Mouse (Mus musculus): ENCODE data around the gene Doxl2. TPM values are rescaled to one million over a fixed set of nuclear protein-coding genes. Genes with fewer than 3 reads are reported as not detected.

Doxl2 gene
- polyA plus RNA-seq, 1 experiment = 0.04 TPM

- no peaks in the 10 kb centered on the region for H3K9me3 ChIP-seq (ENCODE audit: control insufficient read depth, low read length)
- no peaks in the 10 kb centered on the region for H3K27me3 ChIP-seq (ENCODE audit: control insufficient read depth)
- H3K4me3 ChIP-seq (replicated peaks) = no peak overlapping the region
- no peaks in the 10 kb centered on the region for H3K4me1 ChIP-seq (ENCODE audit: control insufficient read depth)
- no peak for TF ChIP-seq TAL1 (IDR thresholded peaks at IDR 0.05; ENCODE audit: low read length)
- TF ChIP-seq GATA1 (IDR thresholded peaks at IDR 0.05; ENCODE audit: low read length) = no peak
- H3K36me3 ChIP-seq (ENCODE audit: control insufficient read depth) = no peaks in the 10 kb centered on the region
Observed at GRCm38 (mm10) chr6:48967868-48968267, 6.9 kb upstream of the Doxl2 start.

GRCm38 (mm10) chr6:48979616-48980015 is 4.9 kb downstream of the Doxl2 start:
- no peaks in the 10 kb centered on the region for H3K36me3 ChIP-seq (ENCODE audit: control insufficient read depth)
- H3K9me3 ChIP-seq (ENCODE audit: control insufficient read depth, low read length) = no peaks in the 10 kb centered on the region
- TF ChIP-seq TAL1 (IDR thresholded peaks at IDR 0.05; ENCODE audit: low read length) (no peak), GATA1 (IDR thresholded peaks at IDR 0.05; ENCODE audit: low read length) (no peak)

GRCm38 (mm10) chr6:48982305-48982704 is 7.5 kb downstream of the Doxl2 start:
- no peaks in the 10 kb centered on the region for H3K4me1 ChIP-seq (ENCODE audit: control insufficient read depth)
- no peaks in the 10 kb centered on the region for H3K9me3 ChIP-seq (ENCODE audit: control insufficient read depth, low read length)
- H3K4me3 ChIP-seq (replicated peaks) = no peak overlapping the region
- H3K27me3 ChIP-seq (ENCODE audit: control insufficient read depth) = no peaks in the 10 kb centered on the region
- TF ChIP-seq TAL1 (IDR thresholded peaks at IDR 0.05; ENCODE audit: low read length) = no peak
- no peak for TF ChIP-seq GATA1 (IDR thresholded peaks at IDR 0.05; ENCODE audit: low read length)
- H3K36me3 ChIP-seq (ENCODE audit: control insufficient read depth) = no peaks in the 10 kb centered on the region

More at GRCm38 (mm10) chr6:48979616-48980015, 4.9 kb downstream of the Doxl2 start:
- Histone ChIP-seq H3K27me3 (ENCODE audit: control insufficient read depth) (no peaks in the 10 kb centered on the region), H3K4me1 (ENCODE audit: control insufficient read depth) (no peaks in the 10 kb centered on the region), H3K4me3 (replicated peaks) (no peak overlapping the region)

- H3K9me3 ChIP-seq (ENCODE audit: control insufficient read depth, low read length) = no peaks in the 10 kb centered on the region
- H3K4me3 ChIP-seq (replicated peaks) = no peak within 1 kb of the TSS
- no peak for TF ChIP-seq TAL1 (IDR thresholded peaks at IDR 0.05; ENCODE audit: low read length)
- TF ChIP-seq GATA1 (IDR thresholded peaks at IDR 0.05; ENCODE audit: low read length) = no peak
- no peaks in the 10 kb centered on the region for H3K4me1 ChIP-seq (ENCODE audit: control insufficient read depth)
- H3K27me3 ChIP-seq (ENCODE audit: control insufficient read depth) = no peaks in the 10 kb centered on the region
- no peaks in the 10 kb centered on the region for H3K36me3 ChIP-seq (ENCODE audit: control insufficient read depth)
Observed at GRCm38 (mm10) chr6:48986444-48986990, 11.8 kb downstream of the Doxl2 start, which contains the start of gene Svs1. Gene Svs1, plus strand, starts transcription at chr6:48986861.

GRCm38 (mm10) chr6:48989971-48990370 is 15.2 kb downstream of the Doxl2 start:
- Histone ChIP-seq H3K36me3 (ENCODE audit: control insufficient read depth) (no peaks in the 10 kb centered on the region), H3K4me3 (replicated peaks) (no peak overlapping the region), H3K27me3 (ENCODE audit: control insufficient read depth) (no peaks in the 10 kb centered on the region), H3K4me1 (ENCODE audit: control insufficient read depth) (no peaks in the 10 kb centered on the region), H3K9me3 (ENCODE audit: control insufficient read depth, low read length) (no peaks in the 10 kb centered on the region)
- TF ChIP-seq GATA1 (IDR thresholded peaks at IDR 0.05; ENCODE audit: low read length) (no peak), TAL1 (IDR thresholded peaks at IDR 0.05; ENCODE audit: low read length) (no peak)

GRCm38 (mm10) chr6:48991991-48992390 is 17.2 kb downstream of the Doxl2 start:
- no peak overlapping the region for H3K4me3 ChIP-seq (replicated peaks)
- H3K27me3 ChIP-seq (ENCODE audit: control insufficient read depth) = no peaks in the 10 kb centered on the region
- TF ChIP-seq TAL1 (IDR thresholded peaks at IDR 0.05; ENCODE audit: low read length) = no peak
- TF ChIP-seq GATA1 (IDR thresholded peaks at IDR 0.05; ENCODE audit: low read length) = no peak
- H3K4me1 ChIP-seq (ENCODE audit: control insufficient read depth) = no peaks in the 10 kb centered on the region
- H3K9me3 ChIP-seq (ENCODE audit: control insufficient read depth, low read length) = no peaks in the 10 kb centered on the region
- no peaks in the 10 kb centered on the region for H3K36me3 ChIP-seq (ENCODE audit: control insufficient read depth)

GRCm38 (mm10) chr6:48998186-48998585 is 23.4 kb downstream of the Doxl2 start:
- no peaks in the 10 kb centered on the region for H3K27me3 ChIP-seq (ENCODE audit: control insufficient read depth)
- H3K4me3 ChIP-seq (replicated peaks) = no peak overlapping the region
- TF ChIP-seq GATA1 (IDR thresholded peaks at IDR 0.05; ENCODE audit: low read length) (no peak), TAL1 (IDR thresholded peaks at IDR 0.05; ENCODE audit: low read length) (no peak)
- H3K4me1 ChIP-seq (ENCODE audit: control insufficient read depth) = no peaks in the 10 kb centered on the region
- no peaks in the 10 kb centered on the region for H3K9me3 ChIP-seq (ENCODE audit: control insufficient read depth, low read length)
- H3K36me3 ChIP-seq (ENCODE audit: control insufficient read depth) = no peaks in the 10 kb centered on the region

- no peak overlapping the region for H3K4me3 ChIP-seq (replicated peaks)
Observed at GRCm38 (mm10) chr6:48998796-48999195, 24.0 kb downstream of the Doxl2 start.

GRCm38 (mm10) chr6:49003381-49003780 is 28.6 kb downstream of the Doxl2 start:
- Histone ChIP-seq H3K36me3 (ENCODE audit: control insufficient read depth) (no peaks in the 10 kb centered on the region), H3K4me3 (replicated peaks) (no peak overlapping the region), H3K4me1 (ENCODE audit: control insufficient read depth) (peaks cover 1% of the 10 kb centered on the region; the same call in 1 of the 2 replicates), H3K9me3 (ENCODE audit: control insufficient read depth, low read length) (no peaks in the 10 kb centered on the region), H3K27me3 (ENCODE audit: control insufficient read depth) (no peaks in the 10 kb centered on the region)
- TF ChIP-seq GATA1 (IDR thresholded peaks at IDR 0.05; ENCODE audit: low read length) (no peak), TAL1 (IDR thresholded peaks at IDR 0.05; ENCODE audit: low read length) (no peak)

More at GRCm38 (mm10) chr6:48998796-48999195, 24.0 kb downstream of the Doxl2 start:
- no peaks in the 10 kb centered on the region for H3K9me3 ChIP-seq (ENCODE audit: control insufficient read depth, low read length)
- TF ChIP-seq GATA1 (IDR thresholded peaks at IDR 0.05; ENCODE audit: low read length) (no peak), TAL1 (IDR thresholded peaks at IDR 0.05; ENCODE audit: low read length) (no peak)
- no peaks in the 10 kb centered on the region for H3K4me1 ChIP-seq (ENCODE audit: control insufficient read depth)
- no peaks in the 10 kb centered on the region for H3K27me3 ChIP-seq (ENCODE audit: control insufficient read depth)
- H3K36me3 ChIP-seq (ENCODE audit: control insufficient read depth) = no peaks in the 10 kb centered on the region

GRCm38 (mm10) chr6:49007981-49008380 is 33.2 kb downstream of the Doxl2 start:
- Histone ChIP-seq H3K9me3 (ENCODE audit: control insufficient read depth, low read length) (peaks cover 8% of the 10 kb centered on the region; the same call in 1 of the 2 replicates), H3K4me1 (ENCODE audit: control insufficient read depth) (peaks cover 2% of the 10 kb centered on the region; the same call in 1 of the 2 replicates), H3K4me3 (replicated peaks) (no peak overlapping the region), H3K36me3 (ENCODE audit: control insufficient read depth) (no peaks in the 10 kb centered on the region), H3K27me3 (ENCODE audit: control insufficient read depth) (no peaks in the 10 kb centered on the region)
- TF ChIP-seq TAL1 (IDR thresholded peaks at IDR 0.05; ENCODE audit: low read length) = no peak
- TF ChIP-seq GATA1 (IDR thresholded peaks at IDR 0.05; ENCODE audit: low read length) = no peak

All from erythroblast, embryonic 14.5 days (primary cell).